Mouse (Mus musculus): ENCODE results near the gene Rnase4.
A peak's percentile ranks its signal among the peaks of the same experiment; 100 is the strongest.

Rnase4 gene

DNA sequence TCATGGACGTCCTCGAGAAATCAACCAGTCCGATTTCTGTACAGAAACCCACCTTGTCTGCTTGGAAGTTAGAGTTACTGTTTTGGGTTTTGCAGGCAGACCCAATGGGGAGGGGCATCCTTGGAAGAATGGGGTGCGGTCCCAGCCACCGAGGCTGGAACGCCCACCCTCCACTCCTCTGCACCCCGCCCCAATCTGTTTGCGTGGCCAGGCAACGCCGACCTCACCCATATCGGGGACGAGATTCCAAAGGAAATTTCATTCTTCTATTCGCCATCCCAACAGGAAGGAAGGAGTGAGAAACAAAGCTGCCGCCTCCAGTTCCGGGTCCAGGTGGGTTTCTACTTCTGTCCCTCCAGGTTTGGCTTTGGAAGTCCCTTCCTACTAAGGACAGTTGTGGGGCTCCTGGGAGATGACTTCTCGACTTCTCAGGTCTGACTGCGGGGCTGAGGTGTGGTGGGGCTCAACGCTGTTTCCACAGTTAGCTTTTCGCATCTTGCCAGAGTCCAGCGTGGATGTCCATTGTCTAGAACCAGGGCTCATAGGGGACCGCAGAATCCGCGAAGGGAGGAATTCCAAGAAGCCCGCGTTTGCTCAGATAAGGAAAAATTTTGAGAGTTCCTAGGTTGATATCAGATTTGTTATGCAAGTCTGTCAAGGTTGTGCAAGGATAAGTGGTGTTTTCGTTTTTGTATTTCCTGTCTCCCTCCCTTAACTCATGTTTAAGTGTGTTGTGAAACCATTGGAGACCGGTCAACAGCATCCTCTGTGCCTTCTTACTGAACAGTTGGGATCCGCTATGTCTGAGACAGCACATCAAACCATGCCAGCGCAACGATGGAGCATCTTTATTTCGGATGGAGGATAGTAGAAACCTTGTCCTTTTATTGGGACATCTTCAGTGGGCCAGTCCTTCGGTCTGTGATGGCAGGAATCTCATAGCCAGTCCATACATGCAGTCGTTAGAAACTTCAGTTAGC is at the start of gene Rnase4, which contains the start of gene Ang:
Rnase4 (plus strand) TSS at position 157 of the 980 bp plus-strand sequence.
Ang (plus strand) TSS at position 230 of the 980 bp plus-strand sequence.
- peak; percentile 26 to 36 for DNase-seq

GRCm38 (mm10) chr14:51041769-51042168 is 49.1 kb upstream of the Rnase4 start, which contains the start of gene Rnase9:
Gene Rnase9, minus strand, starts transcription at chr14:51041869.
- no peak for DNase-seq

- DNase-seq: no peak
Observed at GRCm38 (mm10) chr14:51047846-51048245, 43.0 kb upstream of the Rnase4 start.

DNA sequence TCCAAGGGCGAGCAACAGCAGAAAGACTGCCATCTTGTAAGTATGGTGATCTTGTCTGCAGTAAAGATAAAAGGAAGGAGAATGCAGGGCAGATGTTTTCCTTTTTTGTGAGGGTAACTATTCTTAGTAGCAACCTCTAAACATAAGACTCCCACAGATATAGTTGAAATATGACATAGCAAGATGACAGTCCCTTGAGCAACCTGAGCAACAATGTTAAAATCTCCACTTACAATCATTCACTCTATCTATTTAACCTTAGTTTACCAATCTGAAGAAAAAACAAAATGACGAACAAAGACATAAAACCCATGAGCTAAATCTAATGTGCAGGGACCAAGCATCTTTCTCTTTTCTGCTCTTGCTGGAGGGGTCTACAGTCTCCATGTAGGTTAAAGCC is 40.8 kb upstream of the Rnase4 start, which contains the start of gene Rnase11:
Rnase11 (minus strand) TSS at position 101 of the 400 bp plus-strand sequence.
- DNase-seq: no peak

DNA sequence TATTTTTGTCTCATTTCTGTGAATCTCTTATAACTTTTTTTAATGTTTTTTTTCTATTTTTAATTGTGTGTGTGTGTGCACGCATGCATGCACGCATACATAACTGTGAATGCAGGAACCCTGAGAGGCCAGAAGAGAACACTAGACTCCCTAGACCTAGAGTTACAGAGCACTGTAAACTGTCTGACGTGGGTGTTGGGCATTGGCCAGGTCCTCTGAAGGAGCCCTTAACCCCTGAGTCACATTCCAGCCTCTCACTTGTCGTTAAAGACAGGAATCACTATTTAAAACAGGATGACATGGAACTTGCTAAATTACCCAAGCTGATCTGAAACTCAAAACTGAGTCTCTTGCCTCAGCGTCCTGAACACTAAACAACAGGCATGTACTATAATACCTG is 38.9 kb upstream of the Rnase4 start:
- no peak for DNase-seq

GRCm38 (mm10) chr14:51053176-51053575 is 37.7 kb upstream of the Rnase4 start:
- DNase-seq: no peak

DNA sequence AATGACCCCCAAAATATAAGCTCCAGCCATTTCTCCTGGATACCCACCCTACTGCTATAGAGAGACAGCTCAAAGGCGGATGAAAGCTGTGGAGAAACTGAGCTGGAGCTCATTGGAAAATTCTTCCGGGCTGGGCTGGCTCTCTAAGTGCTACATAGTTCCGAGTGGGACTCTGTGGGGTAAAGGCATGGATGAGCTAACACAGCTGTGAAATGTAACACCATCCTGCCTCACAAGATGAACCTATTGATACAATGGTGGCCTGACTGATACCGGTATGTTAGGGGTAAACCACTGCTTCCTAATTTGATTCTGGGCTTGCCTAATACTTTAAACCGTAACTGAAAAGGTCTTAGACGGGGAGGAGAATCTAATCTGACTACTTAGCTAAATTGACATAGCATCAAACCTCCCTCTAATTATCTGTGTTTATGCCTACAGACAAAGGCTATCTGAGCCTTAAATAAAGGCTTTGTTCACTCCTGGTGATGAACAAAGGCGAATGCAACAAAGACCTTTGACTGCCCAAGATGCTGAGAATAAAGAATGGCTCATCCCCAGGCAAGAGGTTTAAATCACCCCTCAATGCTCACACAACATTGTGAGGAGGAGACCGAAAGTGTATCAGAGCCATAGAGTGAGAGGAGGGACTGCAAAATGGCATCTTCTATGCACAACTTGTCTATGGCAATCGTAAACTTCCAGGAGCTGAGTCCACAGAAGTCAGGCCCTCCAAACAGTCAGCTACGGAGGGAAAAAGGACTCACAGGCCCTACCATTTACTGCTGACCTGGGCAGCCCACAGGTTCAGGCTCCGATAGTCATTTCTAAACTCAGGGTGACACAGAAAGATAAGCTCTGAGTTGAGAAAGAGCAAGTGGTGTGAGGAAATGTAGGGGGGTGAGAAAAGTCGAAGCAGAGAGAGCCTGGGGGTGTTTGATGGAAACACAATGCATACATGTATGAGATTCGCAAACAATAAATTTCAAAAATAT is 36.3 kb upstream of the Rnase4 start:
- DNase-seq: no peak

GRCm38 (mm10) chr14:51057401-51057831 is 33.5 kb upstream of the Rnase4 start, which contains the start of gene Rnase12:
Gene Rnase12, minus strand, starts transcription at chr14:51057661.
- peak in 1 of 2 experiments; percentile 20 for DNase-seq

- DNase-seq: no peak
Observed at GRCm38 (mm10) chr14:51060761-51061160, 30.1 kb upstream of the Rnase4 start.

- no peak for DNase-seq
Observed at GRCm38 (mm10) chr14:51068956-51069355, 21.9 kb upstream of the Rnase4 start.

GRCm38 (mm10) chr14:51069617-51070016 is 21.3 kb upstream of the Rnase4 start:
- DNase-seq: peak in 1 of 2 experiments; percentile 59

DNA sequence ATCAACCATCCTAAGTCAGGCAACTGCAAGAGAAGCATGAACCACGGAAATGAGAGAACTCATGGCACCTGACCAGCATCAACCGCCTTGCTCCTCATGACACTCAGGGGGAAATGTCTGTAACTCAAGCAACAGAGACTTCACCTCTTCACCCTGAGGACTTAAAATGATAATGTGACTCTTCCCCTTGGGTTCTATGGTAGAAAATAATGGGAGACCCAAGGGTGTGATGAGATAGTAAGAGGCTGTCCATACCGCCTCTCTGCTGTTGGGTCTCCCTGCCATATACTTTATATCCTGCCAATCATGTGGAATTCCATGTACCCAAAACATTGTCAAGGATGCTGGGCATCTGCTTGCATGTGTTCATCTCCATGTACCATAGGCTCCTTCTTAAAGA is 16.5 kb upstream of the Rnase4 start, which contains the start of gene Olfr750:
Olfr750 (minus strand) TSS at position 101 of the 400 bp plus-strand sequence.
- no peak for DNase-seq

- no peak for DNase-seq
Observed at GRCm38 (mm10) chr14:51079180-51079579, 11.7 kb upstream of the Rnase4 start.

DNA sequence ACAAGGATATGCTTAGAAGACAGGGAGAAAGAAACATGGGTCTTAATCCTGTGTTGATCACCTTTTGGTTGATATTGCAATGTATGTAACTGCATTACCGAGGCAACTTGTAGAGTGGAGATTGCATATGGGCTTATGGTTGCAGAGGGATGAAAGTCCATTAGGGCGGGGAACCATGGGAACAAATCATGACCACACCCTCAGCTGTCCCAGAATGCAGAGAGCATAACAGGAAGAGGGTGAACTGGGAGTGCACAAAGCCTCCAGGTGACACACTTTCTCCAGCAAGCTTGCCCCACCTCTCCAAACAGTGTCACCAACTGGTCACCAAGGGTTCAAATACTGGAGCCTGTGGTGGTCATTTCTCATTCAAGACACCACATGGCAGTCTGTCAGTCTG is 9.8 kb upstream of the Rnase4 start:
- no peak for DNase-seq

- DNase-seq: peak; percentile 48 to 76
Observed at GRCm38 (mm10) chr14:51082599-51083581, 8.0 kb upstream of the Rnase4 start.

- DNase-seq: no peak
Observed at GRCm38 (mm10) chr14:51083805-51084204, 7.1 kb upstream of the Rnase4 start.

- no peak for DNase-seq
Observed at GRCm38 (mm10) chr14:51085086-51085485, 5.8 kb upstream of the Rnase4 start.

DNA sequence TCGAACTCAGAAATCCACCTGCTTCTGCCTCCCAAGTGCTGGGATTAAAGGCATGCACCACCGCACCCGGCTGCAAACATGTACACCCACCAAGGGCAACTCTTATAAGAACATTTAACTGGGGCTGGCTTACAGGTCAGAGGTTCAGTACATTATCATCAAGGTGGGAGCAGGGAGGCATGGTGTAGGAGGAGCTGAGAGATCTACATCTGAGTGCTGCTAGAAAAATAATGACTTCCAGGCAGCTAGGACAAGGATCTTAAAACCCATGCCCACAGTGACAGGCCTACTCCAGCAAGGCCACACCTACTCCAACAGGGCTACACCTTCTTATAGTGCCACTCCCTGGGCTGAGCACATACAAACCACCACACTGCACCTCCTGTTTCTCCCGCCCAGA is 5.0 kb upstream of the Rnase4 start:
- DNase-seq: no peak

DNA sequence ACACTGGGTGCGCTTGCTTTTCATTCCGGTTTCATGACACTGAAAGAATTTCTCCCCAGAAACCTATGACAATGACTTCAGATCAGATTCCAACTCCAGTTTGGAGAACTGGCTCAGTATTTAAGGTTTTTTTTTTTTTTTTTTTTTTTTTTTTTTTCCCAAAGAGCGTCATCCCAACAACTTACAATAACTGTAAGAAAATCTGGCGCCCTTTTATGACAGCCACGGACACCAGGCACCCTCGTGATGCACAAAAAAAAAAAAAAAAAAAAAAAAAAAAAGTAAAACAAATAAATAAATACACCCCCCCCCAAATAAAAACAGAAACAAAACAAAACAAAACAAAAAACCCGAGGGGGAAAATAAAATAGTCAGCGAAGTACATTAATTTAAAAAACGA is 3.1 kb upstream of the Rnase4 start:
- DNase-seq: no peak

DNA sequence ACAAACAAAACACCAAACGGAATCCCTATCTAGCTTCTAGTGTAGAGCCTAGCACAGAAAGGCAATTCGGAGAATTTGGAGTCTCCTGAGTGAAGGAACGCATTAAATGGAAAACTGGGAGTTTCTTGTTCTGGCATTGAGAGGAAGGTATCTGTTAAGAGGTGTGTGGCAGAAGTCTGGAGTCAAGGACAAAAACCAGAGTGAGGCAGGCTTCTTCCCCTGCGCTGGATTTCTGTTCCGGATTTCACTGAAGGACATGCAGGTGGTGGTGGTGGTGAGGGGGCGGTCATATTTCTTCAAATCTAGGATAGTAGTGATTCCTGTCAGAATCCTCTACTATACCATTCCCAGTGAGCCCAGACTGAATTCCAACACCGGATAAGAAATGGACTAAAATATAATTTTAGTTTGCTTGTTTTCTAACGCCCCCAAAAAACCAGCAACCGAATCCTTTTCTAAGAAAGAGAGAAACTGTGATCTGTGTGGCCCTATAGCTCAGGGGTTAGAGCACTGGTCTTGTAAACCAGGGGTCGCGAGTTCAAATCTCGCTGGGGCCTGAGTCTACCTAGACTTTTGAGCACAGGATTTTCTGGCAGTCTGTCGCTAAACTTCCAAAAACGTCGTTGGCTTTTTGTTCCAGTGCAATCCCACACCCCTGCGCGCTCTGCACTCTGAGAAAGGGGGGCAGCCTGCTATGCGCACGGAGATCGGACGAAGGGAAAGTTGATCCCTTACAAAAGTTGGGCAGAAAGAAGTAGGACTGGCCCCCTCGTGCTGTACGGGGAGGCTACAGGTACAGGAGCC is 2.5 kb upstream of the Rnase4 start:
- peak; percentile 68 to 80 for DNase-seq
